In the genomic region with DNA sequence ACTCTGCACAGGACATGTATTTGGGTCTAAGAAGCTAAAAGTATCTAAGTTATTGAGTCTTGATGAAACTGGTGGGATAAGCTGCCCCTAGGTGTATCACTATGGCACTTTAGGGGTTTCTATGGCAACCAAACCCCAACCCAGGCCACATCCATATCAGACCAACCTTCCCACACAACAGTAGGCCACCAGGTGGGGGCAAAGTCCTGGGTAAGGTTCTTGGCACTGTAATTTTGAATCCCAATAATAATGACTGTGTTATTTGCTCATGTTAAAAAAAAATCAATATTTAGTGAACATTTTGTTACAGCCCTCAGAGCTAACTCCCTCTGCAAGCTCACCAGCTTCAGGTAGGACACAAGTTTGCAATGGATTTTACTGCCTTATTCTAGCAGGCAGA, we compare ENCODE assay signal across 14 mouse cellular contexts.
"Had no signal": no experiment of that assay in that cellular context is flagged by ENCODE, and none has a peak within 500 bp of the region (broad histone marks: within the 10 kb centered on the region; RNA-seq: fewer than 3 reads in every experiment).

No protein-coding gene starts in this region.

- DNase-seq: kidney, postnatal 4 days; left cerebral cortex, postnatal 4 days; liver, embryonic 13.5 days; lung, adult 18-20 months; lung, postnatal 36 days; retina, postnatal 1 day; right cerebral cortex, postnatal 4 days; spleen, adult 18-20 months; thymus, postnatal 4 days had no signal

- H3K4me3 ChIP-seq: layer of hippocampus, adult 2 months; limb, embryonic 13.5 days; liver, embryonic 13.5 days; midbrain, embryonic 13.5 days; neural tube, embryonic 12.5 days had no signal

- H3K9ac ChIP-seq: limb, embryonic 13.5 days; liver, embryonic 13.5 days; midbrain, embryonic 13.5 days; neural tube, embryonic 12.5 days had no signal

- ATAC-seq: inflammation-experienced regulatory T-cells, adult 6 months; midbrain, embryonic 13.5 days had no signal

- H3K27ac ChIP-seq: layer of hippocampus, adult 2 months; limb, embryonic 13.5 days; liver, embryonic 13.5 days; midbrain, embryonic 13.5 days; neural tube, embryonic 12.5 days had no signal

- H3K36me3 ChIP-seq: limb, embryonic 13.5 days; liver, embryonic 13.5 days; midbrain, embryonic 13.5 days; neural tube, embryonic 12.5 days had no signal

- H3K27me3 ChIP-seq: limb, embryonic 13.5 days; liver, embryonic 13.5 days; midbrain, embryonic 13.5 days; neural tube, embryonic 12.5 days had no signal

- H3K4me1 ChIP-seq: limb, embryonic 13.5 days; liver, embryonic 13.5 days; midbrain, embryonic 13.5 days; neural tube, embryonic 12.5 days had no signal

- H3K9me3 ChIP-seq: limb, embryonic 13.5 days; liver, embryonic 13.5 days; midbrain, embryonic 13.5 days; neural tube, embryonic 12.5 days had no signal

- H3K4me2 ChIP-seq: limb, embryonic 13.5 days; liver, embryonic 13.5 days; midbrain, embryonic 13.5 days; neural tube, embryonic 12.5 days had no signal
